Mouse (Mus musculus): ENCODE measurements at regions not wholly inside any gene's neighbourhood (a gene's known extent, or its start where the extent isn't known, plus 50 kb on each side); places are given as distances from the start of the nearest gene placed in this dataset.

- no peak for ATAC-seq (ENCODE audit: low FRiP score)
- Histone ChIP-seq H3K27ac (replicated peaks) (no peak overlapping the region), H3K4me1 (peaks cover 3% of the 10 kb centered on the region; the same call in 1 of the 2 replicates), H3K9ac (replicated peaks) (no peak overlapping the region), H3K27me3 (replicated peaks) (no peaks in the 10 kb centered on the region), H3K4me2 (no peak overlapping the region), H3K4me3 (replicated peaks) (no peak overlapping the region), H3K36me3 (no peaks in the 10 kb centered on the region), H3K9me3 (replicated peaks) (no peaks in the 10 kb centered on the region)
- WGBS: 91% methylated on average over 10 of the region's 10 CpGs
These were observed 96.9 kb downstream of the Tmem130 start for GRCm38 (mm10) chr5:144664571-144665295.

- Histone ChIP-seq H3K4me2 (no peak overlapping the region), H3K9me3 (replicated peaks) (no peaks in the 10 kb centered on the region), H3K27ac (replicated peaks) (no peak overlapping the region), H3K4me3 (replicated peaks) (no peak overlapping the region), H3K9ac (replicated peaks) (no peak overlapping the region), H3K36me3 (no peaks in the 10 kb centered on the region), H3K27me3 (replicated peaks) (no peaks in the 10 kb centered on the region), H3K4me1 (peaks cover 3% of the 10 kb centered on the region; the same call in 1 of the 2 replicates)
- WGBS: 57% methylated on average over 3 of the region's 3 CpGs
- no peak for ATAC-seq (ENCODE audit: low FRiP score)
These were observed 93.6 kb downstream of the Tmem130 start for GRCm38 (mm10) chr5:144668060-144668459.

DNA sequence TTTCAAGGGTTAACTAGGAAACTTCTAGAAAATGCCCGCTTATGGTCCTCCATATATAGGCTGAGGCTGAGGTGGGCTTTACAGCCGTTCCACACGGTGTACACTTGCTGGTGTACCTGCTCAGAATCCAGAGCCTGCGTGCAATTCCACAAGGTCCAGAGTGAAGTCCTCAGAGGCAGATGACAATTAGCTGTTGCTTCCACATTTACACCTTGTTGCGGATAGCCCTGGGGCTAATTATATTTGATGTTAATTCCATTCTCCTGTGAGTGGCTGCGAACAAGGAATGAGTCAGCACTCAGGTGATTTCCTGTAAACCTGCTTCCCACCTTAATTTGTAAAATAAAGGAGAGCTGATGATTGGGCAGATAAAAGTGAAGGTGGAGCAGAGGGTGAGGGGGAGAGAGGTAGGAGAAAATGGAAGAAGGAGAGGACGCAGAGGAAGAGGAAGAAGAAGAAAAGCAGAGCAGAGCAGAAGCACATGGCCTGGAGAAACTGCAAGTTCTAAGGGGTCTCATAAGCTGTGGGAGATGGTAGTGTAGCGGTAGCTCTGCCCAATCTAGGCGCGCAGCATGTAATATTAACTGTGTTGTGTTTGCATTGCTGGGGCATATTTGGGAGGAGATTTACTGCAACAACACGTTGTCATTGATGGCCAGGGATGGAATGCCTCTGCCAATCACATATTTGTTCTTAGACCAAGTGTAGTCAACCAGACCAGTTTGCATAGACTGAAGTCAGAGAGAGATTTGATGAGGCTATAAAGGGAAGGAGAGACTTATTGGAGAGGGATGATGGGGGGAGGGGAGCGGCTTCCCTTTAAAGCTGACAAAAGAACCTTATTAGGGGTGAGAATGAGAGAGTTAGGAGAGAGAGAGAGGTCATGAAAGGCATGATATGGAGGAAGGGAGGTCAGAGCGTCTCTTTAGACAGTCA is 82.5 kb downstream of the Tmem130 start:
- Histone ChIP-seq H3K27ac (replicated peaks) (no peak overlapping the region), H3K4me3 (replicated peaks) (no peak overlapping the region), H3K4me1 (no peaks in the 10 kb centered on the region), H3K4me2 (no peak overlapping the region), H3K9me3 (replicated peaks) (no peaks in the 10 kb centered on the region), H3K36me3 (no peaks in the 10 kb centered on the region), H3K27me3 (replicated peaks) (no peaks in the 10 kb centered on the region), H3K9ac (replicated peaks) (no peak overlapping the region)
- ATAC-seq (ENCODE audit: low FRiP score): no peak
- WGBS: 83% methylated on average over 13 of the region's 13 CpGs

- H3K4me2 ChIP-seq: no peak overlapping the region
- WGBS: 78% methylated on average over 1 of the region's 1 CpGs
- H3K9ac ChIP-seq (replicated peaks): no peak overlapping the region
- H3K4me3 ChIP-seq (replicated peaks): no peak overlapping the region
- no peaks in the 10 kb centered on the region for H3K9me3 ChIP-seq (replicated peaks)
- peaks cover 6% of the 10 kb centered on the region; the same call in 1 of the 2 replicates for H3K4me1 ChIP-seq
- no peak overlapping the region for H3K27ac ChIP-seq (replicated peaks)
- H3K27me3 ChIP-seq (replicated peaks): no peaks in the 10 kb centered on the region
- no peaks in the 10 kb centered on the region for H3K36me3 ChIP-seq
- no peak for ATAC-seq (ENCODE audit: low FRiP score)
These were observed 77.4 kb downstream of the Tmem130 start for GRCm38 (mm10) chr5:144684184-144684583.

Measured in neural tube, embryonic 15.5 days (tissue).